ENCODE assay signal across 22 mouse cellular contexts in genomic region chr3:83147273-83148054, GRCm38 (mm10). TPM values are rescaled to one million over a fixed set of nuclear protein-coding genes. Genes with fewer than 3 reads are reported as not detected.
DNase-seq lines count a peak whose midpoint lies in the region; ATAC-seq lines count a peak whose summit lies in the region.
"Had no signal": no experiment of that assay in that cellular context is flagged by ENCODE, and none has a peak within 500 bp of the region (broad histone marks: within the 10 kb centered on the region; RNA-seq: fewer than 3 reads in every experiment).

No protein-coding gene starts in this region.

- no peak for DNase-seq in forebrain, embryonic 11.5 days (ENCODE audit: low spot score)
- no peak for DNase-seq in midbrain, embryonic 10.5 days (ENCODE audit: low spot score)
- DNase-seq in midbrain, embryonic 11.5 days (ENCODE audit: low spot score, missing footprints), result no peak
- no peak for DNase-seq in cerebellum, postnatal 36 days
- no peak for DNase-seq in right cerebral cortex, postnatal 25 days
- DNase-seq: adrenal gland, adult 8-10 months; cerebellum, adult 11-12 months; cerebellum, postnatal 10 days; kidney, adult 8-10 months; kidney, postnatal 10 days; liver; lung, postnatal 4 days; right cerebral cortex, adult 18-20 months; thymus, adult 18-20 months; thymus, postnatal 36 days had no signal

- ATAC-seq in forebrain, embryonic 13.5 days, result peak; percentile 38
- ATAC-seq in forebrain, embryonic 11.5 days (replicated peaks; ENCODE audit: low FRiP score), result no peak
- no peak for ATAC-seq in midbrain, embryonic 11.5 days (ENCODE audit: low FRiP score)
- peak; percentile 55 for ATAC-seq in midbrain, embryonic 15.5 days (replicated peaks)
- ATAC-seq: activated CD4-positive, CD25-positive, alpha-beta regulatory T cell, adult 4 months; inflammation-experienced regulatory T-cells, adult 6 months had no signal

- no peak overlapping the region for H3K4me3 ChIP-seq in forebrain, embryonic 13.5 days
- H3K4me3 ChIP-seq in forebrain, embryonic 11.5 days (ENCODE audit: low read depth, low read length), result no peak overlapping the region
- H3K4me3 ChIP-seq in midbrain, embryonic 10.5 days, result no peak overlapping the region
- no peak overlapping the region for H3K4me3 ChIP-seq in midbrain, embryonic 11.5 days (ENCODE audit: low read depth, low read length)
- no peak overlapping the region for H3K4me3 ChIP-seq in midbrain, embryonic 15.5 days
- H3K4me3 ChIP-seq: embryonic facial prominence, embryonic 12.5 days; left cerebral cortex, adult 2 months; limb, embryonic 10.5 days had no signal

- no peak overlapping the region for H3K4me2 ChIP-seq in forebrain, embryonic 13.5 days
- no peak overlapping the region for H3K4me2 ChIP-seq in forebrain, embryonic 11.5 days (ENCODE audit: low read depth, low read length, severe bottlenecking)
- no peak overlapping the region for H3K4me2 ChIP-seq in midbrain, embryonic 11.5 days
- no peak overlapping the region for H3K4me2 ChIP-seq in midbrain, embryonic 15.5 days
- H3K4me2 ChIP-seq: embryonic facial prominence, embryonic 12.5 days had no signal

- 79% methylated on average over 6 of the region's 6 CpGs for WGBS in forebrain, embryonic 13.5 days
- WGBS in forebrain, embryonic 11.5 days, result 71% methylated on average over 6 of the region's 6 CpGs
- 84% methylated on average over 6 of the region's 6 CpGs for WGBS in midbrain, embryonic 10.5 days
- WGBS in midbrain, embryonic 11.5 days, result 85% methylated on average over 6 of the region's 6 CpGs
- 74% methylated on average over 6 of the region's 6 CpGs for WGBS in midbrain, embryonic 15.5 days

- H3K36me3 ChIP-seq in forebrain, embryonic 13.5 days (ENCODE audit: poor library complexity, severe bottlenecking), result no peaks in the 10 kb centered on the region
- H3K36me3 ChIP-seq in forebrain, embryonic 11.5 days (ENCODE audit: control insufficient read depth, insufficient read depth, low read length), result no peaks in the 10 kb centered on the region
- H3K36me3 ChIP-seq in midbrain, embryonic 10.5 days, result no peaks in the 10 kb centered on the region
- H3K36me3 ChIP-seq in midbrain, embryonic 11.5 days (ENCODE audit: control insufficient read depth, insufficient read depth, low read length), result no peaks in the 10 kb centered on the region
- H3K36me3 ChIP-seq in midbrain, embryonic 15.5 days (replicated peaks), result no peaks in the 10 kb centered on the region
- H3K36me3 ChIP-seq: embryonic facial prominence, embryonic 12.5 days; limb, embryonic 10.5 days had no signal

- H3K9ac ChIP-seq in forebrain, embryonic 13.5 days, result no peak overlapping the region
- no peak overlapping the region for H3K9ac ChIP-seq in forebrain, embryonic 11.5 days (ENCODE audit: low read length)
- H3K9ac ChIP-seq in midbrain, embryonic 11.5 days (ENCODE audit: low read length), result no peak overlapping the region
- H3K9ac ChIP-seq in midbrain, embryonic 15.5 days, result no peak overlapping the region
- H3K9ac ChIP-seq: embryonic facial prominence, embryonic 12.5 days had no signal

- H3K27me3 ChIP-seq in forebrain, embryonic 13.5 days, result no peaks in the 10 kb centered on the region
- no peaks in the 10 kb centered on the region for H3K27me3 ChIP-seq in forebrain, embryonic 11.5 days (ENCODE audit: control insufficient read depth, insufficient read depth, low read length)
- H3K27me3 ChIP-seq in midbrain, embryonic 10.5 days (ENCODE audit: low read depth, poor library complexity, severe bottlenecking), result no peaks in the 10 kb centered on the region
- H3K27me3 ChIP-seq in midbrain, embryonic 11.5 days (ENCODE audit: control insufficient read depth, insufficient read depth, low read length), result no peaks in the 10 kb centered on the region
- H3K27me3 ChIP-seq in midbrain, embryonic 15.5 days (replicated peaks), result no peaks in the 10 kb centered on the region
- H3K27me3 ChIP-seq: embryonic facial prominence, embryonic 12.5 days had no signal

- no peak overlapping the region for H3K27ac ChIP-seq in forebrain, embryonic 13.5 days
- no peak overlapping the region for H3K27ac ChIP-seq in forebrain, embryonic 11.5 days (ENCODE audit: low read depth, low read length)
- H3K27ac ChIP-seq in midbrain, embryonic 10.5 days (replicated peaks), result 0 out of 2 replicates have a peak overlapping the region, but pooled peaks have one; percentile 6
- H3K27ac ChIP-seq in midbrain, embryonic 11.5 days (ENCODE audit: low read depth, low read length), result no peak overlapping the region
- H3K27ac ChIP-seq in midbrain, embryonic 15.5 days, result peak overlapping the region; percentile 50
- H3K27ac ChIP-seq: embryonic facial prominence, embryonic 12.5 days; left cerebral cortex, adult 2 months; limb, embryonic 10.5 days had no signal

- H3K4me1 ChIP-seq in forebrain, embryonic 13.5 days, result peaks cover 9% of the 10 kb centered on the region
- H3K4me1 ChIP-seq in forebrain, embryonic 11.5 days (replicated peaks; ENCODE audit: control insufficient read depth, insufficient read depth, low read length), result no peaks in the 10 kb centered on the region
- peaks cover 13% of the 10 kb centered on the region for H3K4me1 ChIP-seq in midbrain, embryonic 10.5 days
- H3K4me1 ChIP-seq in midbrain, embryonic 11.5 days (ENCODE audit: control insufficient read depth, insufficient read depth, low read length), result 0 out of 2 replicates have a peak, but pooled peaks cover 2% of the 10 kb centered on the region
- H3K4me1 ChIP-seq in midbrain, embryonic 15.5 days, result peaks cover 13% of the 10 kb centered on the region
- H3K4me1 ChIP-seq: embryonic facial prominence, embryonic 12.5 days; limb, embryonic 10.5 days had no signal

- no peaks in the 10 kb centered on the region for H3K9me3 ChIP-seq in forebrain, embryonic 13.5 days (replicated peaks)
- no peaks in the 10 kb centered on the region for H3K9me3 ChIP-seq in forebrain, embryonic 11.5 days (ENCODE audit: control insufficient read depth, low read length)
- H3K9me3 ChIP-seq in midbrain, embryonic 10.5 days (replicated peaks), result no peaks in the 10 kb centered on the region
- H3K9me3 ChIP-seq in midbrain, embryonic 11.5 days (ENCODE audit: control insufficient read depth, low read length), result no peaks in the 10 kb centered on the region
- H3K9me3 ChIP-seq in midbrain, embryonic 15.5 days, result no peaks in the 10 kb centered on the region
- H3K9me3 ChIP-seq: embryonic facial prominence, embryonic 12.5 days; limb, embryonic 10.5 days had no signal

RNA-seq across cellular contexts. Expression of gene Dchs2, which starts 19.7 kb away (rescaled TPM):
- polyA plus RNA-seq in forebrain, embryonic 13.5 days (2015; fragmentation: Nextera tagmentation; extraction: Ambion mirVana), result 0.12 and 0.13 TPM in 2 replicates
- polyA plus RNA-seq in forebrain, embryonic 11.5 days (2014; fragmentation: Nextera tagmentation; extraction: Ambion mirVana), result 0.05 TPM in 1 of 2 replicates, not detected in the other
- 0.15 and 0.17 TPM in 2 replicates for polyA plus RNA-seq in midbrain, embryonic 10.5 days (2016; fragmentation: Nextera tagmentation; extraction: Ambion mirVana)
- 0.19 and 0.46 TPM in 2 replicates for polyA plus RNA-seq in midbrain, embryonic 11.5 days (2014; fragmentation: Nextera tagmentation; extraction: Ambion mirVana)
- polyA plus RNA-seq in midbrain, embryonic 15.5 days (2015; fragmentation: Nextera tagmentation; extraction: Ambion mirVana), result 0.83 and 0.92 TPM in 2 replicates
- polyA plus RNA-seq: activated CD4-positive, CD25-positive, alpha-beta regulatory T cell, adult 4 months; inflammation-experienced regulatory T-cells, adult 6 months had no signal

Comparison
In these comparisons a context has a peak if more than half of its experiments do, and no peak if none do; other contexts are left out.
1. ATAC-seq: peak in forebrain, embryonic 13.5 days (single experiment) and midbrain, embryonic 15.5 days (single experiment); none in forebrain, embryonic 11.5 days (single experiment) and midbrain, embryonic 11.5 days (single experiment).
2. H3K27ac ChIP-seq: peak in midbrain, embryonic 10.5 days (single experiment) and midbrain, embryonic 15.5 days (single experiment); none in forebrain, embryonic 13.5 days (single experiment), forebrain, embryonic 11.5 days (single experiment) and midbrain, embryonic 11.5 days (single experiment).